ENCODE assay signal across 17 mouse cellular contexts in genomic region chr5:50031763-50032272, GRCm38 (mm10). TPM values are rescaled to one million over a fixed set of nuclear protein-coding genes. Genes with fewer than 3 reads are reported as not detected.
DNase-seq lines count a peak whose midpoint lies in the region; ATAC-seq and TF ChIP-seq lines count a peak whose summit lies in the region.
"Had no signal": no experiment of that assay in that cellular context is flagged by ENCODE, and none has a peak within 500 bp of the region (broad histone marks: within the 10 kb centered on the region; RNA-seq: fewer than 3 reads in every experiment).

No protein-coding gene starts in this region.

- no peak for TF ChIP-seq CTCF in cerebellum, adult 2 months (IDR thresholded peaks at IDR 0.05; ENCODE audit: borderline replicate concordance, insufficient read depth, low read depth, low read length)

- ATAC-seq in hindbrain, embryonic 14.5 days (ENCODE audit: low FRiP score), result 0 out of 2 replicates have a peak, but pooled peaks have one; percentile 22
- ATAC-seq in midbrain, embryonic 13.5 days, result peak; percentile 18; the same call in 1 of the 2 replicates
- peak; percentile 65 for ATAC-seq in intestine, embryonic 16.5 days

- H3ac ChIP-seq in myocyte (ENCODE audit: control insufficient read depth, insufficient read length), result no peak overlapping the region

- H3K4me1 ChIP-seq in hindbrain, embryonic 14.5 days (replicated peaks; ENCODE audit: control insufficient read depth, insufficient read depth, low read length), result peaks cover 15% of the 10 kb centered on the region; the same call in 1 of the 2 replicates
- H3K4me1 ChIP-seq in hindbrain, embryonic 10.5 days (replicated peaks), result peaks cover 19% of the 10 kb centered on the region
- peaks cover 41% of the 10 kb centered on the region for H3K4me1 ChIP-seq in midbrain, embryonic 13.5 days (replicated peaks)
- H3K4me1 ChIP-seq in midbrain, embryonic 10.5 days, result peaks cover 62% of the 10 kb centered on the region
- peaks cover 33% of the 10 kb centered on the region for H3K4me1 ChIP-seq in intestine, embryonic 16.5 days (ENCODE audit: control insufficient read depth, insufficient read depth, low read length)
- H3K4me1 ChIP-seq in cerebellum, adult 2 months (ENCODE audit: control insufficient read depth, insufficient read depth, low read length), result no peaks in the 10 kb centered on the region

- no peaks in the 10 kb centered on the region for H3K9me3 ChIP-seq in hindbrain, embryonic 14.5 days (ENCODE audit: control insufficient read depth, low read length)
- H3K9me3 ChIP-seq in hindbrain, embryonic 10.5 days, result no peaks in the 10 kb centered on the region
- H3K9me3 ChIP-seq in midbrain, embryonic 13.5 days, result no peaks in the 10 kb centered on the region
- H3K9me3 ChIP-seq in midbrain, embryonic 10.5 days (replicated peaks), result no peaks in the 10 kb centered on the region
- no peaks in the 10 kb centered on the region for H3K9me3 ChIP-seq in intestine, embryonic 16.5 days (ENCODE audit: control insufficient read depth, low read length)
- H3K9me3 ChIP-seq: heart, embryonic 13.5 days; limb, embryonic 12.5 days; liver, embryonic 15.5 days had no signal

- H3K27ac ChIP-seq in hindbrain, embryonic 14.5 days, result no peak overlapping the region
- no peak overlapping the region for H3K27ac ChIP-seq in hindbrain, embryonic 10.5 days
- H3K27ac ChIP-seq in midbrain, embryonic 13.5 days, result no peak overlapping the region
- H3K27ac ChIP-seq in midbrain, embryonic 10.5 days (replicated peaks), result no peak overlapping the region
- peak overlapping the region; percentile 48; the same call in 1 of the 2 replicates for H3K27ac ChIP-seq in intestine, embryonic 16.5 days (ENCODE audit: low read length)
- no peak overlapping the region for H3K27ac ChIP-seq in cerebellum, adult 2 months (ENCODE audit: insufficient read depth, low read length)
- H3K27ac ChIP-seq: heart, embryonic 13.5 days; limb, embryonic 12.5 days; liver, embryonic 15.5 days had no signal

- peaks cover 76% of the 10 kb centered on the region for H3K79me2 ChIP-seq in myocyte (ENCODE audit: control insufficient read depth, insufficient read depth)

- WGBS in hindbrain, embryonic 14.5 days, result 91% methylated on average over 2 of the region's 2 CpGs
- 95% methylated on average over 2 of the region's 2 CpGs for WGBS in hindbrain, embryonic 10.5 days
- WGBS in midbrain, embryonic 13.5 days, result 90% methylated on average over 2 of the region's 2 CpGs
- WGBS in midbrain, embryonic 10.5 days, result 92% methylated on average over 2 of the region's 2 CpGs
- WGBS in intestine, embryonic 16.5 days, result 61% methylated on average over 2 of the region's 2 CpGs
- 84% methylated on average over 2 of the region's 2 CpGs for WGBS in cerebellum, adult 2 months

- no peaks in the 10 kb centered on the region for H3K27me3 ChIP-seq in hindbrain, embryonic 14.5 days (ENCODE audit: control insufficient read depth, insufficient read depth, low read length)
- H3K27me3 ChIP-seq in hindbrain, embryonic 10.5 days (ENCODE audit: insufficient read depth, poor library complexity, severe bottlenecking), result no peaks in the 10 kb centered on the region
- H3K27me3 ChIP-seq in midbrain, embryonic 13.5 days, result no peaks in the 10 kb centered on the region
- no peaks in the 10 kb centered on the region for H3K27me3 ChIP-seq in midbrain, embryonic 10.5 days (ENCODE audit: low read depth, poor library complexity, severe bottlenecking)
- no peaks in the 10 kb centered on the region for H3K27me3 ChIP-seq in intestine, embryonic 16.5 days (replicated peaks; ENCODE audit: control insufficient read depth, insufficient read depth, low read length)
- no peaks in the 10 kb centered on the region for H3K27me3 ChIP-seq in myocyte (ENCODE audit: control insufficient read depth, insufficient read depth, insufficient read length)
- no peaks in the 10 kb centered on the region for H3K27me3 ChIP-seq in cerebellum, adult 2 months (ENCODE audit: control insufficient read depth, insufficient read depth, low read length)
- H3K27me3 ChIP-seq: heart, embryonic 13.5 days; limb, embryonic 12.5 days; liver, embryonic 15.5 days had no signal

- no peak for DNase-seq in hindbrain, embryonic 14.5 days (ENCODE audit: low spot score)
- no peak for DNase-seq in hindbrain, embryonic 10.5 days (ENCODE audit: low spot score)
- no peak for DNase-seq in midbrain, embryonic 10.5 days (ENCODE audit: low spot score)
- DNase-seq in cerebellum, adult 2 months, result no peak
- DNase-seq: cerebellum, adult 8-10 months; heart, postnatal 36 days; layer of hippocampus, adult 9-11 months; lung, postnatal 10 days; right cerebral cortex, postnatal 14 days; thymus, adult 18-20 months; thymus, postnatal 4 days had no signal

- no peak for TF ChIP-seq POLR2A in myocyte (IDR thresholded peaks at IDR 0.05; ENCODE audit: insufficient read length, low read depth)
- no peak for TF ChIP-seq POLR2A in cerebellum, adult 2 months (IDR thresholded peaks at IDR 0.05; ENCODE audit: borderline replicate concordance, insufficient read depth, low read length)

- no peak overlapping the region for H3K9ac ChIP-seq in hindbrain, embryonic 14.5 days
- H3K9ac ChIP-seq in midbrain, embryonic 13.5 days (replicated peaks), result no peak overlapping the region
- H3K9ac ChIP-seq in intestine, embryonic 16.5 days (ENCODE audit: low read depth, low read length), result no peak overlapping the region
- H3K9ac ChIP-seq: heart, embryonic 13.5 days; limb, embryonic 12.5 days; liver, embryonic 15.5 days had no signal

- no peak overlapping the region for H3K4me3 ChIP-seq in hindbrain, embryonic 14.5 days (replicated peaks; ENCODE audit: low read length)
- no peak overlapping the region for H3K4me3 ChIP-seq in hindbrain, embryonic 10.5 days
- no peak overlapping the region for H3K4me3 ChIP-seq in midbrain, embryonic 13.5 days (replicated peaks)
- H3K4me3 ChIP-seq in midbrain, embryonic 10.5 days, result no peak overlapping the region
- no peak overlapping the region for H3K4me3 ChIP-seq in intestine, embryonic 16.5 days (ENCODE audit: low read length)
- H3K4me3 ChIP-seq in myocyte, result no peak overlapping the region
- no peak overlapping the region for H3K4me3 ChIP-seq in cerebellum, adult 2 months (replicated peaks; ENCODE audit: insufficient read depth, low read depth, low read length)
- H3K4me3 ChIP-seq: heart, embryonic 13.5 days; limb, embryonic 12.5 days; liver, embryonic 15.5 days had no signal

- H3K36me3 ChIP-seq in hindbrain, embryonic 14.5 days (replicated peaks; ENCODE audit: control insufficient read depth, insufficient read depth), result no peaks in the 10 kb centered on the region
- H3K36me3 ChIP-seq in hindbrain, embryonic 10.5 days, result no peaks in the 10 kb centered on the region
- H3K36me3 ChIP-seq in midbrain, embryonic 13.5 days, result no peaks in the 10 kb centered on the region
- no peaks in the 10 kb centered on the region for H3K36me3 ChIP-seq in midbrain, embryonic 10.5 days
- no peaks in the 10 kb centered on the region for H3K36me3 ChIP-seq in intestine, embryonic 16.5 days (ENCODE audit: control insufficient read depth, insufficient read depth, low read length)
- H3K36me3 ChIP-seq in myocyte (ENCODE audit: control insufficient read depth, insufficient read depth), result no peaks in the 10 kb centered on the region
- H3K36me3 ChIP-seq: heart, embryonic 13.5 days; limb, embryonic 12.5 days; liver, embryonic 15.5 days had no signal

- H3K4me2 ChIP-seq in hindbrain, embryonic 14.5 days (replicated peaks), result no peak overlapping the region
- H3K4me2 ChIP-seq in midbrain, embryonic 13.5 days (replicated peaks), result no peak overlapping the region
- H3K4me2 ChIP-seq in intestine, embryonic 16.5 days (ENCODE audit: low read depth, low read length), result no peak overlapping the region
- peak overlapping the region; percentile 93 for H3K4me2 ChIP-seq in myocyte (ENCODE audit: low read depth)
- H3K4me2 ChIP-seq: heart, embryonic 13.5 days; limb, embryonic 12.5 days; liver, embryonic 15.5 days had no signal

TF ChIP-seq in myocyte, 11 proteins besides CTCF, POLR2A, EP300 and RAD21:
- TF ChIP-seq E2F4 (IDR thresholded peaks at IDR 0.05; ENCODE audit: insufficient read depth) (no peak), TCF3 (IDR thresholded peaks at IDR 0.05; ENCODE audit: insufficient read length, low read depth) (no peak), TCF12 (IDR thresholded peaks at IDR 0.05; ENCODE audit: insufficient read depth, poor library complexity, severe bottlenecking) (no peak), MAX (IDR thresholded peaks at IDR 0.05; ENCODE audit: low read depth) (no peak), POLR2AphosphoS2 (IDR thresholded peaks at IDR 0.05; ENCODE audit: insufficient read length, low read depth) (no peak), USF1 (IDR thresholded peaks at IDR 0.05; ENCODE audit: low read depth) (no peak), MYOD1 (IDR thresholded peaks at IDR 0.05; ENCODE audit: control insufficient read depth in 1 of 3, insufficient read length in 2 of 3, low read depth in 2 of 3) (no peak), REST (IDR thresholded peaks at IDR 0.05; ENCODE audit: insufficient read depth, insufficient read length) (no peak), SRF (IDR thresholded peaks at IDR 0.05; ENCODE audit: control insufficient read depth, insufficient read length, low read depth) (no peak), CEBPB (IDR thresholded peaks at IDR 0.05; ENCODE audit: insufficient read depth, poor library complexity, severe bottlenecking) (no peak), MYOG (IDR thresholded peaks at IDR 0.05; ENCODE audit: control insufficient read depth in 1 of 3, insufficient read depth in 1 of 3, insufficient read length in 2 of 3, low read depth in 2 of 3) (no peak)

RNA-seq across cellular contexts. Expression of gene Adgra3, which starts 27.0 kb away (rescaled TPM):
- polyA plus RNA-seq in hindbrain, embryonic 14.5 days (2014; fragmentation: Nextera tagmentation; extraction: Ambion mirVana), result 22.0 and 23.9 TPM in 2 replicates
- polyA plus RNA-seq in hindbrain, embryonic 10.5 days (2016; fragmentation: Nextera tagmentation; extraction: Ambion mirVana), result 34.2 and 38.7 TPM in 2 replicates
- 16.5 and 21.4 TPM in 2 replicates for polyA plus RNA-seq in midbrain, embryonic 13.5 days (2015; fragmentation: Nextera tagmentation; extraction: Ambion mirVana)
- polyA plus RNA-seq in midbrain, embryonic 10.5 days (2016; fragmentation: Nextera tagmentation; extraction: Ambion mirVana), result 37.1 and 38.6 TPM in 2 replicates
- 4.5 and 6.6 TPM in 2 replicates for polyA plus RNA-seq in intestine, embryonic 16.5 days (2015; fragmentation: Nextera tagmentation; extraction: Ambion mirVana)
- 27.7 TPM for polyA plus RNA-seq in myocyte (2012; fragmentation: generic; extraction: Trizol)
- polyA plus RNA-seq in cerebellum, adult 2 months (2012; rRNA removed), result 10.6 and 11.4 TPM in 2 replicates
